Mouse (Mus musculus): ENCODE results near the gene Zfpl1.

DNA sequence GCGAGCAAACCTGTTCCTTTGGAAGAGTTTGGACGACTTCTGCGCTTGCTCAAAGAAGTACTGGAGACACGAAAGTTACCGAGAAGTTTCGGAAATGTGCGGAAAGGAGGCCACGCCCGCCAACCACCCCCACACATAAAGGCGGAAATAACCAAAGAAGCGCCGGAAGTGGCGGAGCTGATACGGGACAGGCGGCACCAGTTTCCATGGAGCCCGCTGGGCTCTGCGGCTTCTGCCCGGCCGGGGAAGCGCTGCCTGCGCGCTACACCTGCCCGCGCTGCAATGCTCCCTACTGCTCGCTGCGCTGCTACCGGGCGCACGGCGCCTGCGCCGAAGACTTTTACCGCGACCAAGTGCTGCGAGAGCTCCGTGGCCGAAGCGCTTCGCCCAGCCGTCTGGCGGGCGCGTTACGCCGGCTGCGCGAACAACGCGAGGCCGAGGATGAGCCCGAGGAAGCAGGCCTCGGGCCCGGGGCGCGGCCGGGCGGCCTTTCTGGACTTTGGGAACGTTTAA is 23.7 kb downstream of the Zfpl1 start, which contains the start of gene Znhit2:
- no peak for TF ChIP-seq ZC3H11A (IDR thresholded peaks at IDR 0.05; ENCODE audit: borderline replicate concordance, low read depth, low read length)
- peak; percentile 60; the same call in 1 of the 2 replicates for TF ChIP-seq HCFC1 (IDR thresholded peaks at IDR 0.05; ENCODE audit: borderline replicate concordance, insufficient read depth, low read length)
- TF ChIP-seq MAFK (IDR thresholded peaks at IDR 0.05; ENCODE audit: insufficient read depth, low read depth, low read length): no peak

All from ES-E14 (cell line).